Mouse (Mus musculus): ENCODE measurements around the gene Mucl3.

GRCm38 (mm10) chr17:35672527-35672926, 29.0 kb upstream of the Mucl3 start:
- TF ChIP-seq GATA1 (IDR thresholded peaks at IDR 0.05; ENCODE audit: borderline replicate concordance, low read length) (no peak), CTCF (IDR thresholded peaks at IDR 0.05; ENCODE audit: low read depth, low read length) (no peak), TAL1 (conservative IDR thresholded peaks at IDR 0.05; ENCODE audit: low read depth, low read length) (no peak), POLR2AphosphoS5 (IDR thresholded peaks at IDR 0.05; ENCODE audit: insufficient replicate concordance, low read depth, low read length) (no peak)

Data from G1E (cell line).